Mouse (Mus musculus) liver, adult 2 months (tissue): ENCODE measurements around the gene Vmn1r60. TPM values are rescaled to one million over a fixed set of nuclear protein-coding genes. Genes with fewer than 3 reads are reported as not detected.
"Not testable (repeated sequence)": the region's sequence is repeated elsewhere in the genome, so short reads cannot be mapped to it uniquely, and the experiment has no call there.

Experiments
- DNase-seq: peaks from one replicate; pipeline ENCODE4 v3.0.0-alpha.2; 2011; ENCODE audit warnings: low read depth, low spot score; ENCODE audit errors: extremely low read depth
- H3K27ac ChIP-seq: fragments of 200-500 bp; replicated peaks from 2 replicates; pipeline ENCODE4 v1.5.1; 2012; ENCODE audit warnings: low read depth, mild to moderate bottlenecking, control low read depth, inconsistent platforms, low read length; ENCODE audit not compliant: insufficient read depth
- H3K27me3 ChIP-seq: fragments of 200-500 bp; 2 replicates; pipeline ENCODE4 v1.6.1; 2012; ENCODE audit warnings: mild to moderate bottlenecking, moderate library complexity, low read length, inconsistent platforms; ENCODE audit not compliant: control insufficient read depth, insufficient read depth
- H3K36me3 ChIP-seq: fragments of 200-500 bp; 2 replicates; pipeline ENCODE4 v1.6.1; 2012; ENCODE audit warnings: low read length, inconsistent platforms; ENCODE audit not compliant: control insufficient read depth, insufficient read depth
- H3K4me1 ChIP-seq: fragments of 200-500 bp; 2 replicates; pipeline ENCODE4 v1.6.1; 2011; ENCODE audit warnings: low read length; ENCODE audit not compliant: control insufficient read depth, insufficient read depth
- H3K4me3 ChIP-seq: fragments of 200-500 bp; 2 replicates; pipeline ENCODE4 v1.5.1; 2011; ENCODE audit warnings: low read depth, mild to moderate bottlenecking, control low read depth, low read length, moderate library complexity; ENCODE audit not compliant: insufficient read depth
- H3K79me2 ChIP-seq: fragments of 200-500 bp; 2 replicates; pipeline ENCODE4 v1.6.1; 2012; ENCODE audit warnings: inconsistent platforms, mild to moderate bottlenecking, low read length, moderate library complexity; ENCODE audit not compliant: control insufficient read depth, insufficient read depth
- H3K9ac ChIP-seq: fragments of 200-500 bp; 2 replicates; pipeline ENCODE4 v1.6.1; 2012; ENCODE audit warnings: low read depth, mild to moderate bottlenecking, control low read depth, inconsistent platforms, low read length
- WGBS: fragments of 180-500 bp; shearing (Covaris S2); methylation state at CpG from one replicate; pipeline ENCODE4 v1.1.7; 2018; 5-methylcytosine and 5-hydroxymethylcytosine counted together
- polyA plus RNA-seq: library from polyadenylated mRNA; depleted of rRNA; stranded (reverse); fragments of >200 nt; gene quantifications from 2 replicates; pipeline ENCODE4 v1.2.3, GENCODE M21; 2012; rRNA removed
- total RNA-seq: library from RNA; depleted of rRNA; stranded (reverse); fragments of >200 nt; gene quantifications from 2 replicates; pipeline ENCODE4 v1.2.3, GENCODE M21; 2014; rRNA removed

Gene Vmn1r60
- total RNA-seq, result not detected in 2 replicates
- not detected in 2 replicates for polyA plus RNA-seq

GRCm38 (mm10) chr7:5547217-5547616, at the start of gene Vmn1r60:
Gene Vmn1r60, minus strand, starts transcription at chr7:5547317.
- H3K79me2 ChIP-seq, H3K9ac ChIP-seq, H3K27me3 ChIP-seq, H3K36me3 ChIP-seq, DNase-seq, H3K27ac ChIP-seq, H3K4me3 ChIP-seq, H3K4me1 ChIP-seq: not testable (repeated sequence)
- WGBS, result 58% methylated on average over 1 of the region's 1 CpGs

DNA sequence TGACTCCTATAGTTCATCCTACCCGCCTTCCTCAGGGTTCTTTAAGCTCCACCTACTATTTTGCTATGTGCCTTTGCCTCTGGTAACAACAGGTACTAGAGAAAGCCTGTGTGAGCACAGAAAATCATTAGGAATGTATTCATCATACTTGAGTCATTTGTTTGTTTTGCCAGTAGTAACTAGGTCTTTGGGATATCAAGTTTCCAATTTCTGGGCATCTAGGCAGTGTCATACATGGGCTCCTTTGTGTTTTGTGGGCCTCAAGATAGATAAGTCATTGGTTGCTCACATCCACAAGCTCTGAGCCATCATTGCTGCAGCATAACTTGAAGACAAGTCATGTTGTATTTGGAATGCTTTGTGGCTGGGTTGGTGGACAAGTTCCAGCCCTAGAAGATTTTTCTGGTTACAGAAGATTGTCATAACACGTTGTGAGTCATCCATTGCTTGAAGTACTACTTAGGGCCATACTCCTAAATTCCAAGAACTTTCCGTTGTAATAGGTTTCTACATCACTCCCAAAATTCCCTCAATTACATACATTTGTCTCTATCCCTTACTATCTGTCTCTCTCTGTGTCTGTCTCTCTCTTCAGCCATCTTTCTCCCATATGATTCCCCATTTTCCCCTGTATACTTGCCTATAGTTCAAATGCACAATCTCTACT, 6.2 kb downstream of the Vmn1r60 start:
- H3K4me3 ChIP-seq, DNase-seq, H3K36me3 ChIP-seq, H3K9ac ChIP-seq, H3K27me3 ChIP-seq, H3K27ac ChIP-seq, H3K4me1 ChIP-seq, H3K79me2 ChIP-seq: not testable (repeated sequence)
- WGBS, result 39% methylated on average over 3 of the region's 3 CpGs

DNA sequence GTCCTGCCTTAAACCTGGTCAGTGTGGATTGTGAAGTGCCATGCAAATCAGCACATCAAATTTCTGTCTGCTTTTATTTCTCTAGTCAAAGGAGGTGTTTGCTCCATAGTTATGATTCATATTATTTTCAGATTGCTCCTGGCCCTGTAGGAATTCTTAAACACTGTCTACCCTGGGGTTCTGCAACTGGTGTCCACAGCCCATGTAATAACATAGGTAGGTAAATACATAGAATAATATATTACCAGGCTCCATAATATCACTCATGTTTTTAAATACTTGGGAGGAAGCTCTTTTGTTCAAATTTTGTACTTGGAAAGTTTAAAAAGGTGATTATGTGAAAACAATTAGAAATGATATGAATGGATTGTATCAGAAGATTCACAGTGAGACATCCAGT, 53.3 kb downstream of the Vmn1r60 start, which contains the start of gene Vmn2r28:
TSS of gene Vmn2r28 (minus strand) at position 101 of the 400 bp plus-strand sequence.
- not testable (repeated sequence) for H3K27ac ChIP-seq, H3K4me3 ChIP-seq, H3K4me1 ChIP-seq, H3K79me2 ChIP-seq, H3K27me3 ChIP-seq, H3K36me3 ChIP-seq, DNase-seq, H3K9ac ChIP-seq

Other genes starting within 250 kb of the Vmn1r60 start
- gene Gm5065, start 196.8 kb downstream of the Vmn1r60 start, total RNA-seq, result not detected in 2 replicates
- not detected in 2 replicates for gene Gm5065, start 196.8 kb downstream of the Vmn1r60 start, polyA plus RNA-seq
- gene Nlrp2, start 196.3 kb downstream of the Vmn1r60 start, total RNA-seq, result not detected in 2 replicates
- gene Nlrp2, start 196.3 kb downstream of the Vmn1r60 start, polyA plus RNA-seq, result not detected in 2 replicates
- gene Vmn1r58, start 133.9 kb downstream of the Vmn1r60 start, total RNA-seq, result not detected in 2 replicates
- gene Vmn1r58, start 133.9 kb downstream of the Vmn1r60 start, polyA plus RNA-seq, result not detected in 2 replicates
- gene Vmn1r59, start 90.5 kb downstream of the Vmn1r60 start, total RNA-seq, result not detected in 2 replicates
- not detected in 2 replicates for gene Vmn1r59, start 90.5 kb downstream of the Vmn1r60 start, polyA plus RNA-seq
- gene Vmn2r28, start 53.4 kb downstream of the Vmn1r60 start, total RNA-seq, result not detected in 2 replicates
- gene Vmn2r28, start 53.4 kb downstream of the Vmn1r60 start, polyA plus RNA-seq, result not detected in 2 replicates
- not detected in 2 replicates for gene Vmn1r61, start 66.0 kb upstream of the Vmn1r60 start, total RNA-seq
- not detected in 2 replicates for gene Vmn1r61, start 66.0 kb upstream of the Vmn1r60 start, polyA plus RNA-seq
- not detected in 2 replicates for gene Vmn1r62, start 126.3 kb upstream of the Vmn1r60 start, total RNA-seq
- not detected in 2 replicates for gene Vmn1r62, start 126.3 kb upstream of the Vmn1r60 start, polyA plus RNA-seq